Mouse (Mus musculus) liver, adult 2 months (tissue): Measurements from ENCODE around the gene Sap25.

Experiments
- CTCF ChIP-seq: fragments of 200-500 bp; IDR thresholded peaks from 2 replicates; pipeline ENCODE4 v1.5.1; 2011; ENCODE audit warnings: low read depth, low read length, control low read depth
- POLR2A ChIP-seq: fragments of 200-500 bp; IDR thresholded peaks from 2 replicates; pipeline ENCODE4 v1.6.1; 2011; ENCODE audit warnings: low read length, control low read depth; ENCODE audit not compliant: insufficient read depth; ENCODE audit errors: extremely low read depth

DNA sequence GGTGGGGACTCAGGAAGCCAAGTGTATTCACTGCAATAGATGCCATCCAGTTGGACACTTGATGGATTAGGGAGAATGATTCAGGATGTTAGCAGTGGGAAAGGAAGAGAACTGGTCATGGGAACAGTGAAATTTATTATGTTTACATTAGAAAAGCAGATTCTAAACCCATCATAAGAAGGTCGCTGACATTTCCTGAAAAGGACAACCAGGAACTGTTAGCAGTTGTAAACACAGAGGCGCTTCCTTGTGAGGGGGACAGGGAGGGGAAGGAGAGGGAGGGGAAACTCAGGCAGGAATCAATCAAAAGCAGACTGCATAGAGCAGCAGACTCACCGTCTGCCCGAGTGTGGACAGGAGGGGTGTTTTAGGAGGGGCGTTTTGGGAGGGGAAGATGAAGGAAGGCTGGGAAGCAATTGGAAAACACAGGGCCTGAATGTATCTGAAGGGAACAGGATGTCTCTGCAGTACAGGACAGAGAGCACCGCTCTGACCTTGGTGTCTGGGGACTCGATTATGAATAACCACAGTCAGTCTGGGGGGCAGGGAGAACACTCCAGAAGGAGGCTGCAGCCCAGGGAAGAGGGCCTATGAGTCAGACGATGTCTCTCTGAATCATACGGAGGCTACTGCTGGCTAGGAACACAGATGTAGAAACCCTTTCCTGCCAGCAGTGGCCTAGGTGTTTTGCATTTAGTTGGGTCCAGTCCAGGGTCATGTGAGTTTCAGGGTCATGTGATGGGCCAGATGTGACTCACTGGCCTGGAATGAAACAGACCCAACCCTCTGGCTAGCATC lies 30.5 kb downstream of the Sap25 start:
- TF ChIP-seq POLR2A (no peak), CTCF (no peak)
